Mouse (Mus musculus) bone marrow, adult 2 months (tissue): Measurements from ENCODE around the gene Ppif.

Source experiments
- CTCF ChIP-seq: fragments of 200-500 bp; IDR thresholded peaks from 2 replicates; pipeline ENCODE4 v1.5.1; 2011; ENCODE audit warnings: low read length, control low read depth; ENCODE audit not compliant: control insufficient read depth, insufficient read depth
- POLR2A ChIP-seq: fragments of 200-500 bp; IDR thresholded peaks from 2 replicates; pipeline ENCODE4 v1.6.1; 2011; ENCODE audit warnings: low read depth, mild to moderate bottlenecking, control low read depth, low read length, borderline replicate concordance; ENCODE audit not compliant: control insufficient read depth

GRCm38 (mm10) chr14:25741211-25741610 is 47.3 kb downstream of the Ppif start:
- TF ChIP-seq CTCF: no peak
- no peak for TF ChIP-seq POLR2A
